Mouse (Mus musculus): ENCODE data around the gene Tmem132d.

DNA sequence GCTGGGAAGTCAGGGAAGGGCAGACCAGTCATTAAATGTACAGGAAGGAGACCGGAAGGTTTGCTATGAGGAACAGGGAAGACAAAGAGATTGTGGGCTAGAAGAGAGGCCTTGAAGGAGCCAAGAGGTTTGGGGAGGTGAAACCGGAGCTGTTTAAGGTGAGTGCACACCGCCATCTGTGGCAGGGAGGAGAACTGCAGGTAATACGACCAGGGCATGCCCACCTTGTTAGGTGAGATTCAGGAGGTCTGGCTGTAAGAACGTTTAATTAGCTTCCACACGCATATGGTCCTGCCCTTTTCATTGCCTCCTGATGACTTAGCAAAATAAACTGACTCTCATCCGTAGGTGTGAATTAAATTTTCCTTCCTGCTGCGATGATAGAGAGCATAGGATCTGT, 485.6 kb downstream of the Tmem132d start:
- TF ChIP-seq CTCF (IDR thresholded peaks at IDR 0.05; ENCODE audit: low read depth) (peak; percentile 47), EP300 (IDR thresholded peaks at IDR 0.05; ENCODE audit: low read depth) (no peak)
